Mouse (Mus musculus) adrenal gland, adult (tissue): ENCODE data around the gene Msh5.

Source experiments
- DNase-seq, 2 experiments: peaks; one replicate each; pipeline ENCODE4 v3.0.0; 2022 to 2023; ENCODE audit warnings: low spot score in 1 of 2; ENCODE audit not compliant: inconsistent age in 2 of 2

Msh5 gene

DNA sequence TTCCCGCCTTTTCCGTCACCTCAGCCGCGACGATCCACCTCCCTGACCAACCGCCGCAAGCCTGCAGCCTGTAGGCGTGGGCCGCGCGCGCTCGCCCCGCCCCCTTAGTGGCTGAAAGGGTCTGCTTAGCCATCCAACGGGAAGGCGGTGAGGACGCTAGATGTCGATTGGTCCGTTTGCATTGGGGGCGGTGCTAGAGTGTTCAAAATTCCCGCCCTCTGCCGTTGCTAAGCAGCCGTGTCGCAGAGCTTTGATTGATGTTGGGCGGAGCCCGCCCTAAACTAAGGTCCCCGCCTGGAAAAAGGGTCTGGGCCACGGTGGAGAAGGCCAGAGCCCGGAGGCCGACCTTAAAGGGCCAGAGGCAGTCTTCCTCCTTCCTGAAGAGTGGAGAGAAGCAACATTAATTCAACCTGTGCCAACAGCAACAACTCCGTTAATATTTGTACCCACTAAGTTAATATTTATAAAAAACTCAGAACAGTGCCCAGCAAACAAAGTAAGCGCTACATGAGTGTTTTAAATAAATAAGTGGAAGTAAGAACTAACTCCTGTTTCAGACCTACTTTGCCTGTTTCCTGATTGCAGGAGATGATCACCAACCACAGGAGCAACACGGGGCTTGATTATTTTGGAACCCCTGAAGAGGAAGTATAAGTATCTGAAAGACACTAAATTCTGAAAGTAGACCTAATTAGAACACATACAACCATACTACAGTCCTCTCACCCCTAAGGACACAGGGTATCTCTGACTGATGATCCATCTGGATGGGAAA is at the start of gene Msh5:
Gene Msh5, minus strand, starts transcription at position 65 of the 775 bp plus-strand sequence.
- DNase-seq: peak; percentile 98 to 99

DNA sequence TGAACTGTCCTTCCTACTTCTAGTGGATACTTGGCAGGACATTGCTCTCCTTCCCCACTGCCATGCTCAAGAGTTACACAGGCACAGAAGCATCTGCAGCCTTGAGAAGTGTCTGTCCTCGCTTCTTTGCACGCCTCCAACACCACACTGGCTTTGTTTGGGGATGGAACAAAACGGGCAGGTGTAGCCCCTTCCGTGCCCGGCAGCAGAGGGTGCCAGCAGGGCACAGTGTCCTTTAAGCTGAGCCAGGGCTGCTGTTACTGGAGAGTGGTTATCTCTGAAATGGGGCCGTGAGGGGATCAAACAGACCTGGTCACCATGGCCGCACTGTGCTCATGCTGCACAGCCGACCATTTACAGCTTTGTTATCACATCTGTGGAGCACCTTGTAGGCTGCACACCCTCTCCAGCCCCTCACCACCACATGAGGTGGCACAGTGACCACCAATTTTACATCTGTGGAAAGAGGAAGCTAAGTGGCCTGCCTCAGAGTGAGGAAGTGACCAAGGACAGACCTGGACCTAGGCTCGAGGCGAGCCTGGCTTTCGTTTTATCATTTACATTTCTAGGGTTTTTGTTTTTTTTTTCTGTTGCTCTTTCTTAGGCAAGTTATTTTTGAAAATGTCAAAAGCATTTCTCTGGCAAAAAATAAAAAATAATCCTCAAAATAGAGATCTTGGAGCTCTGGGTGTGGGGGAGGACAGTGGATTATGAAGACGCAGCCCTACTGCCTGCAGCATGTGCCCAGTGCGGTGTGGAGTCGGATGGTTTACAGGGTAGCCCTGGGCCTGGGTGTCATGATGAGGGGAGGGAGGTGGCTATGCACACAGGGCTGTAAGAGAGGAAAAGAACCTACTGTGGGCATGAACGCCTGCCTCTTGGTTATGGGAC is 48.2 kb upstream of the Msh5 start:
- no peak for DNase-seq

DNA sequence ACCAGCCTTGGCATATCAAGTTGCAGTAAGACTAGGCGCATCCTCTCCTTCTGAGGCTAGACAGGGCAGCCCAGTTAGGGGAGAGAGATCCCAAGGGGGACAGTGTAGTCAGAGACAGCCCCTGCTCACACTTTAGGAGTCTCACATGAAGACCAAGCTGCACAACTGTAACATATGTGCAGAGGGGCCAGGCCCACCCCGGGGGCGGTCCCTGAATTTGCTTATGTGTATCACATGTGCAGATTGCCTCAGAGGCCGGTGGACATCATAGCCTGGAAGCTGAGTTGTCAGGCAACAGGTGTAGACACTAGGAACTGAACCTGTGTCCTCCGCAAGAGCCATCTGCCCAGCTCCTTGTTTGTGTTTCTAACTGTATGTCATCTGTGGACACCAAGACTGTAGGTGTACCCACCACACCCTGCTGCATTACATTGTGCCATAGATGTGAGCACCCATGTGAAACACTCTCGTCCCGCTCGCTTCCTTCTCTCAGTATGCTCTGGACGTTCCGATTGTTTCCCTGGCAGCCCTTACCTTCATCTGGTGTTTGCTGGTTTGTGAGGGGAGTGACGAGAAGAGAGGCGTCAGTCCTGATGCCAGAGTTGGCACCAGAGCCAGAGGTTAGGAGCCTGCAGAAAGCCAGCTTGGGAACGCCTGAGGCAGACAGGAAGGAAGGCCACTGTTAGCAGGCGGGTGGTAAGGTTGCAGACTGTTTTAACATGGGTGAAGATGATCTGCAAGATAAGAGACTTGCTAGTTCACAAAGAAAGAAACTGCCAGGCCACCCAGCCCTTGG is 46.1 kb upstream of the Msh5 start:
- DNase-seq: no peak

DNA sequence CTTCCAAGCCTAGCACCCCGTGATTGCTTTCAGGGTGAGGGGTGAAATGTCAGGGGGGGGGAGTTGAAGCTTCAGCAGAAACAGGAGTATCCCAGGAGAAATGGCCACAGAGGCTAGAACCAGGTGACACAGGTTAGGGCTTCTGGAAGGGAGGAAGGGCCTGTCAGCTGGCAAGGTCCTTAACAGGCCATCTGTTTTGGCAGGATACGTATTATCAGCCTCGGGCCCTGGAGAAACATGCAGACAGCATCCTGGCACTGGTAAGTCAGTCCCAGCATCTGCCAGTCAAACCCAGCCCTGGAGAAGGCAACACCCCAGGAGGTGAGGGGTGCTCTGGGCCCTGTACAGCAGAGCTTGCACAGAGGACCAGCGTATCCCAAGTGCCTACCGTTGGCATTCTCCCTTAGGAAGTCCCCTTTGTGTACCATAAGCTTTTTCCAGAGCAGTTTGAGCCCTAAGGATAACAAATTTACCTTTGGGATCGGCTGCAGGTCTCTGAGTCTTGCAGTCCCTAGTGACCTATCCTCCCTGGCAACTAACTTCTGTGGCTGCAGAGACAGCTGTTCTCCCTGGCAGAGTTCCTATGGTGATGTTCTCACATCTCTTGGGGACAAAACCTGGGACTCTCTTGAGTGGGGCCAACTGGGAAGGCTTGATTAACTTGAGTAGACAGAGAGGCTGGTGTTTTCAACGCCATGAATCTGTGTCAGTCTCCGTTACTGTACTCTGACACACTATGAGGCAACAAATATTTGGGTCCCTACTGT is 43.8 kb upstream of the Msh5 start:
- DNase-seq: peak; percentile 45 to 69

DNA sequence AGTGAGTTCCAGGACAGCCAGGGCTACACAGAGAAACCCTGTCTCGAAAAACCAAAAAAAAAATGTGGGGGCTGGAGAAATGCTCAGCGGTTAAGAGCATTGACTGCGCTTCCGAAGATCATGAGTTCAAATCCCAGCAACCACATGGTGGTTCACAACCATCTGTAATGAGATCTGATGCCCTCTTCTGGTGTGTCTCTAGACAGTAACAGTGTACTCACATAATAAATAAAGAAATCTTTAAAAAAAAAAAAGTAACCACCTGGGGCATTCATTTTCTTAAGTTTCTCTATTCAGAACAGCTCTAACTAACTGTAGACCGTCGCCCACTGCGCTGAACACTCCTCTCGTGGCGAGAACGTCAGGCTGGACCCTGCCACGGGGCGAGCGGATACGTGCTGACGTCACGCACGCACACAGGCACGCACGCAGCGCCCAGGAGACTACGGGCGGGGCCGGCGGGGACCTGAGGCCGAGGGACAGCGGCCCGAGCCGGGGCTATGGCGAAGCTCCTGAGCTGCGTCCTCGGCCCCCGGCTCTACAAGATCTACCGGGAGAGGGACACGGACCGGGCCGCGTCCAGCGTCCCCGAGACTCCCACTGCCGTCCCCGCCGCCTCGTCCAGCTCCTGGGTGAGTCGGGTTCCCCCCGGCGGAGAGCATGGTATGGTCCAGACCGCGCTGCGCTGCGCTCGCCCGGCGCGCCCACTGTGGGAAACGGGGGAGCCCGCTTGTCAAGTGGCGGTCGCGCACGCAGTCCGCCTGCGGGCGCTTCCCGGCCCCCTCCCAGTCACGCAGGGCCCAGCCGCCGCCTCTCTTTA is 42.5 kb upstream of the Msh5 start, which contains the start of gene Abhd16a:
Gene Abhd16a, plus strand, starts transcription at position 439 of the 820 bp plus-strand sequence.
- peak; percentile 95 to 98 for DNase-seq

DNA sequence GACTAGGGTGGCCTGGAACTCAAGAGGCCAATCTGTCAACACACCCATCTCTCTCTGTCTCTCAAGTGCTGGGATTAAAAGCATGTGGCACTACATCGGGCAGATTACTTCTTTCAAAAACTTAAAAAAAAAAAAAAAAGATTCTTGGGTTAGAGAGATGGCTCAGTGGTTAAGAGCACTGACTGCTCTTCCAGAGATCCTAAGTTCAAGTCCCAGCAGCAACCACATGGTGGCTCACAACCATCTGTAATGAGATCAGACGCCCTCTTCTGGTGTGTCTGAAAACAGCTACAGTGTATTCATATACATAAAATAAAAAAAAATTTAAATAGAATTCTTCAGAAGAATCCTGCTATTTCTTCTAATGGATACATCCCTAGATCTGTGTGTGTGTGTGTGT is 41.6 kb upstream of the Msh5 start:
- DNase-seq: no peak

DNA sequence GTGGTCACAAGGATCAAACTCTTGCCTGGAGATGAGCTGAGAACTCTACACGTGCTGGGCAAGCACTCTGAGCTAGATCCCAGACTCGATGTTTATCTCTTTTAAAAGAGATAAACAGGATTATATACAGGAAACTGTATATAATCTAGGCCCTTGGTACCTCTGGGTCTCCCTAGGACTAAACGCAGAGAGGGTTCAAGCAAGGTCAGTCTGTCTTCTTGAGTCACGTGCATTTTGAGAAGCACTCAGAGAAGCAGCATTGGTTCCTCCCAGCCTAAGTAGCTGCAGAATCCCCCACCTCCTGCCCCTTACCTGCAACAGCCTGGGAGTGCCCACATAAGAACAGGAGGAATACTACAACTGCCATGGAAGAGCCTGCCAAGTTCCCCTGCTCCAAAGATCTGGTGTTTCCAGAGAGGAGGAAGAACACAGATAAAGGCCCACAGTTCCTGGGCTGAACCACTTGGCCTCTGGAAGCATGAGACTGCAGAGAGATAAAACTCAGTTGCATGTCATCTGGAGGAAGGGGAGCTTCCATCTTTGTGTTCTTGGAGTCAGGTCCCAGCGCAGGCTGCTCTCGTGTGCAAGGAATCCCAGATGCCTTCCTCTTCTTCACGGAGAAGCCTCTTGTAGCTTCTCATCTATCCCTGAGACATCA is 38.8 kb upstream of the Msh5 start, which contains the start of gene Ly6g6f:
Gene Ly6g6f, minus strand, starts transcription at position 403 of the 658 bp plus-strand sequence.
- no peak for DNase-seq

DNA sequence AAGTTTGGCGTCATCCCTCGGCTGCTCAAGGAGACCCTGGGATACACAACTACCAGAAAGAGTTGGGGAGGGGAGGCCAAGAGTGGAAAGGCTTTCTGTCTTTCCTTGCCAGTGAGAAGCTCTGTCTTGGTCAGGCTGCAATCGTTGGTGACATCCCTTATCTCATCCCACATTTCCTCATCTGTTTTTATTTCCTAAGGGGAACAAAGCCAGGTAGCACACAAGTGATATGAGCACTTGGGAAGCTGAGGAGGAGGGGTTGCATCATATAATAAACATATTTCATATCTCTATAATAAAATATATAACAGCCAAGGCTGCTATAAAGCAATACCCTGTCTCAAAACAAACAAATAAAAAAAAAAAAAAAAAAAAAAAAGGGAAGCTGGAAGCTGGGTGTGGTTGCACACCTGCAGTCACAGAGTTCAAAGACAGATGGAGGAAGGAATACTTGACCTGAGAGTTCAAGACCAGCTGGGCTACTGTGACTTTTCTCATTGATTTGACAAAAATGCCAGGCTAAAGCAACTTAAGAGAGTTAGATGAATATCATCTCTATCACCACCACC is 37.5 kb upstream of the Msh5 start:
- DNase-seq: no peak

DNA sequence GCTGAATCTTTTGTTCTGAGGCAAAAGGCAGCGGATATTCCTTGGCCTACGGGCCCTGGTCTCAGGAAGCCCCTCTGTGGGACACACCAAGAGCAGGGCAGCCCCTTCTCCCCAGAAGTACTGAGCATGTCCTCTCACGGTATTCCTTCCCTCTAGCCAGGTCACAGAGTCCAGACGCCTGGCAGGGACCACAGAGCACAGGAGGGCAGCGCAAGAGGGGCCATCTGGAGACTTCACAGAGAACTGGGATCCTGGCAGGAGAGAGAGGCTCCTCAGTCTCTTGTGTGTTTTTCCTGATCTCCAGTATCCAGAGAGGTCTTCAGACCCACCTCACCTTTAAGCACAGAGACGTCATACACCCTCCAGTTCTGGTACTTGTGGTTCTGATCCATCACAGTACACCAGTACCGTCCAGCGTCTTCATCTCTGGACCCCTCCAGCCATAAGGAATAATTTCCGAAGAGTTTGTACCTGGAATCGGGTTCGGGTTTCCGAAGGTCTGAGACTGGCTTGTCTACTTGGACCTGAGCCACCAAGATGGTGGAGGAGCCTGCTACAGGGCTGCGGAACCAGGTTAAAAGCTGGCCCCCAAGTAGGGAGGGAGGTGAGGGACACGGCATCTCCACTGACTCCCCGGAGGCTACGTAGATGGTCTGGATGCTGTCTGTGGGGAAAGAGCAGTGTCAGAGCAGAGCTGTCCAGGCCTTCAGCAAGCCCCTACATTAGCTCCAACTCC is 36.5 kb upstream of the Msh5 start:
- no peak for DNase-seq

DNA sequence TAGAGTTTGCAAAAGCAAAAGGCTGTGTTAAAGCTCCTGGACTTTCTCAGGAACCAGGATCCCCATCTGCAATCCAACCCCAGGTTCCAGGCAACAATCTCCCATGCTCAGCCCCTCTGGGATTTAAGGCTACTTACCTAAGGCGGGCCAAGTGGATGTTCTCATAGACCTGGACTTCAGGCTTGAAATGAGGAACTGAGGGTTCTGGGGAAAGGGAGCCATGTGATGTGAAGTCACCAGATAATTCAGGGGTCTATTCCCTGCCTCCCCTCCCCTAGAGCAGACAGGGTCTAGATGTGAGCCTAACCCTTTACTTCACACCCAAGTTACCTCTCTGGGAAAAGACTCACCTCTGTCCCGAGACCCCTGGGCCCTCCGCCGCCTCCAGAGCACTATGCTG is 34.2 kb upstream of the Msh5 start:
- DNase-seq: no peak

DNA sequence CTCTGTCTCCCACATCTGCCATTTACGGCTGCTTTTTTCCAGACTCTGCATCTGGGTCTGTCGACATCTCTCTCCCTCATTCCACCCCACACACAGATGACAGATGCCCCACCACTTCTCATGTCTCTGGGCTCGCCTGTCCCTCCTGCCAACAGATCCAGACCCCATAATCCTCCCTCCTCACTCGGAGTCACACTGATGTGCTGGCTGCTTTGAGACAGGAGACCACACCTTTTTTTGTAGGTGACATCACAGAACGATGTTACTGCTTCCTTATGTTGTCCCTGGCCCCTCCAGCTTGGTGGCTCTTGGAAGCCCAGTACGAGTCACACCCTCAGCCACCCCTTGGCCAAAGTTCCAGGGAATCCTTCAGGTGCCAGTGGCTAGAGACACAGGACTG is 33.7 kb upstream of the Msh5 start:
- no peak for DNase-seq

DNA sequence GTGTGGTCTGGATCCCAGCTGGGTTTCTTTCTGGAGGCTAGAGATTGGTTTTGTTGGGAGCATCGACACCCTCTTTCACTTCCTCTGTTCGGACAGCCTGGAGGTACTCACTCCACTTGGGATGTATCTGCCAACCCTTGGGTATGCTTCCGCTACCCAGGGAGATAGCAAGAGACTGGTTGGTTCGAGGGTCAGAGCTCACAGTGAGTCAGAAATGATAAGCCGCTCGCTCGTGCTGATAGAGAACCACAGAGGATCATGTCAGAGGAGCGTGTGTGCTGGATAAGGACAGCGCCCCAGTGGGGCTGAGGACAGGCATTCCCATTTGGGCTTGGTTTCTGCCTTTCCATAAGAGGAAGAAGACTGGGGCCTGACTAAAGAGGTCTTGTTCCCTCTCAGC is 33.2 kb upstream of the Msh5 start:
- no peak for DNase-seq

DNA sequence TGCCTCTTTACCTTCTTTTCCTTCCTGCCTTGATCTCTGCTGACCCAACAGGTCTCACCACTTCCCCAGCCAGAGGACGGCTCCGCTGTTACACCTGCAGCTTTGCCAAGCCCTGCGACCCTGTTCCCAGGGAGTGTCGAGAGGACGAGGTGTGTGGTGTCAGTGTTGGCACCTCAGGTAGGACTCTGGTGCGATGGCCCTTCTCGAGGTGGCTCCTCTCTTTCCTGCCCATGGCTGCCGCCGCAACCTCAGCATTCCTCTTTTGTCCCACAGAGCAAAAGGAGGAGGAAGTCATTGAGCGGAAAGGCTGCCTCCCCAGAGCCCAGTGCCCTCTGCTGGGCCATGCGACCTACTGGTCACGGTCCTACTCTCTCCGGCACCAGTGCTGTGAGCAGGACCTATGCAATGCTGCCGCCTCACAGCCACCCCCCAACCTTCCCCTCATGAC is 31.3 kb upstream of the Msh5 start, which contains the start of gene Ly6g6d:
Gene Ly6g6d, minus strand, starts transcription at position 280 of the 448 bp plus-strand sequence.
- DNase-seq: peak in 1 of 2 experiments; percentile 62

DNA sequence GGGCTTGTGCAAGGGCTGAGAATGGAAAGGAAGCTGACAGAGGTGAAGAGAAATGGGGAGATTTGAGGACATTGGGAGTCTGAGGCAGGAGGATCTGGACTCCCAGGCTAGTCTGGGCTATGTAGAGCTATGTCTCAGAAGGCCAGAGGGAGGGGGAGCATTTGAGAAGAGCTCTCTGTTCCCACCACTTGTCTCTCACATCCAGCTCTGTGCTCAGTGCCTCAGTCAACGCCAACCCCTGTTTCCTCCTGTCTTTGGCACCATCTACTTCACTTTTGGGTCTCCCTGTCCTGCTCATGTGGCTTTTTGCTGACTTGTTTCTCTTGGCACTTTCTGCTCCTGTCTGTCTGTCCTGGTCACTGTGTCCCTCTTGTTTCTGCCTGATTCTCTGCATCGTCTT is 30.7 kb upstream of the Msh5 start:
- DNase-seq: no peak

DNA sequence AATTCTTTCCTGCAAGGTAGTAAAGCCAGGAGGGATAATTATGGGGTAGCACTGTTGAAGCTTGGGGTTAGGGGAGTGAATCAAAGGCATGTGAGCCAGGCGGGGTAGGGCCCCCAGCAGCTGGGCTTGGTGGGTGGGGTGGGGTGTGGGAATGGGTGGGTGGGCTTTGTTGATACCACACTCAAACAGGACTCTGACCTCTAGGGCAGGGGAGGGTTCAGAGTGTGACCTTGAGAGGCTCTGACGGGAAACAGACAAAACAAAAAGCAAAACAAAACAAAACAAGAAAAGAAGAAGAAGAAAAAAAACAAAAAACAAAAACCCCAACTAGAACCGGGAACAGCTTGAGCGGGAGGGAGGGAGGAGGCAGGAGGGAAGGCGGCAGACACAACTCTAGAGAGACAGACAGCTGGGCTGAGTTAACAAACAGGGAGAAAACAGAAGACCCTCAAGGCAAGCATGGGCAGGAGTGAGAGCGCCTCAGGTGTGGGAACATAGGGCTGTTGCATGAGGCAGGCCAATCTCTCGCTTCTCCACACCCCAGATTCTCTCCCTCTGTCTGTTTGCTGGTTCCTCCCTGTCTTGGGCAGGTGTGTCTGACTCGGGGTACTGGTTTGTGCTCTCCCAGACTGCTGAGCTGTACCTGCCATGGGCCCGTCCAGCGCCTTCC is 30.1 kb upstream of the Msh5 start, which contains the start of gene Ly6g6e:
Gene Ly6g6e, plus strand, starts transcription at position 396 of the 670 bp plus-strand sequence.
- DNase-seq: no peak

DNA sequence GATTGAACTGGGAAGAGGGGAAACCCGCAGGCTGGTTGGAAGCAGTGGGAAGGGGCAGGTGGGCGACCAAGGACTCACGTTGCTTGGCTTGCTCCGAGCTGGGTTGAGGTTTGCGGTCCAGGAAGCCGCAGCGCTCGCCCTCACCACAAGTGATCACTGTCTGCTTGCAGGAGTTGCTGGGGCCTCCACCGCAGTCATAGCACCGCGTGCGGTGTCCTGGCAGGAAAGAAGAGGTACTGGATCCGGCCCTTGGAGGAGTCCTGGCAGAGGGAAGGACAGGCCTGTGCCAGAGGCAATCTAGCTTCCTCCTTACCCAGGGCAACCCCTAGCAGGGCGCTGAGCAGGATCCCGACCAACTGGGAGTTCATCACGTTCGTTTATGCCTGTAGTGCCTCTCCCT is 27.6 kb upstream of the Msh5 start:
- no peak for DNase-seq

DNA sequence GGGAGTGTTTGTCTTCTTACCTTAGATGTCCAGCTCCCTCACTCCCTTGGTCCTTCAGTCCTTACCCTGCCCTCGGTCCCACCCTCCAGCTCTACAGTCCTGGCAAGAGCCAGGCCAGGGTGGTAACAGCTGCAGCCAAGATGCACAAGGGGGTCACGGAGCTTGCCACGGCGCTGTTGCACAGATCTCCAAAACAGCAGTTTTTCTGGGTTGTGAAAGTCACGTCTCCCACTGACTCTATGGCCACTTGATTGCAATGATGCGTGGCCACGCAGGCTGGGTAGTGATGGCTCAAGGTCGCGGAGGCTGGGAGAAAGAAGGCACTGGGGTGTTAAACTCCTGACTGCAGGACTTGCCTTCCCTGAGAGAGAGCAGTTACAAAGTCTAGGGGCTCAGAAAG is 24.9 kb upstream of the Msh5 start:
- no peak for DNase-seq
